Mouse (Mus musculus) stomach, postnatal 0 days (tissue): ENCODE measurements around the gene Cxcl2. TPM values are rescaled to one million over a fixed set of nuclear protein-coding genes. Genes with fewer than 3 reads are reported as not detected.

Experiments
- ATAC-seq: fragments of 200-750 bp; cut with Nextera tagmentation; 2 replicates; pipeline ENCODE4 v1.8.0; 2017; ENCODE audit not compliant: low FRiP score, low TSS enrichment
- DNase-seq: peaks from one replicate; pipeline ENCODE4 v3.0.0-alpha.2; 2016; ENCODE audit warnings: low spot score
- H3K27ac ChIP-seq: fragments of 300-500 bp; sonication (generic); replicated peaks from 2 replicates; pipeline ENCODE4 v1.5.1; 2014; ENCODE audit warnings: mild to moderate bottlenecking, control low read depth
- H3K27me3 ChIP-seq: fragments of 300-500 bp; sonication (generic); 2 replicates; pipeline ENCODE4 v1.6.1; 2014; ENCODE audit warnings: low read length; ENCODE audit not compliant: control insufficient read depth, insufficient read depth
- H3K36me3 ChIP-seq: fragments of 300-500 bp; sonication (generic); 2 replicates; pipeline ENCODE4 v1.6.1; 2014; ENCODE audit warnings: low read length, mixed read lengths; ENCODE audit not compliant: control insufficient read depth, insufficient read depth
- H3K4me1 ChIP-seq: fragments of 300-500 bp; sonication (generic); replicated peaks from 2 replicates; pipeline ENCODE4 v1.6.1; 2014; ENCODE audit warnings: antibody characterized with exemption; ENCODE audit not compliant: control insufficient read depth, insufficient read depth
- H3K4me2 ChIP-seq: fragments of 300-500 bp; sonication (generic); replicated peaks from 2 replicates; pipeline ENCODE4 v1.6.1; 2014; ENCODE audit warnings: low read depth, mild to moderate bottlenecking, control low read depth, moderate library complexity
- H3K4me3 ChIP-seq: fragments of 300-500 bp; sonication (generic); 2 replicates; pipeline ENCODE4 v1.5.1; 2014; ENCODE audit warnings: low read depth, low read length, control low read depth
- H3K9ac ChIP-seq: fragments of 300-500 bp; sonication (generic); 2 replicates; pipeline ENCODE4 v1.6.1; 2014; ENCODE audit warnings: mild to moderate bottlenecking, low read length, control low read depth, mixed read lengths
- H3K9me3 ChIP-seq: fragments of 300-500 bp; sonication (generic); 2 replicates; pipeline ENCODE4 v1.6.1; 2016; ENCODE audit warnings: low read length; ENCODE audit not compliant: control insufficient read depth
- CTCF ChIP-seq: IDR thresholded peaks from 2 replicates; pipeline ENCODE4 v1.5.1; 2016; ENCODE audit warnings: antibody characterized with exemption, low read depth, mild to moderate bottlenecking, moderate library complexity
- EP300 ChIP-seq: optimal IDR thresholded peaks from 2 replicates; pipeline ENCODE3; 2016; ENCODE audit warnings: antibody characterized with exemption
- WGBS: fragments of 180-500 bp; shearing (Covaris S2); extraction: QIAGEN DNeasy Blood & Tissue Kit; methylation state at CpG from one replicate; pipeline ENCODE4 v1.1.7; 2014; 5-methylcytosine and 5-hydroxymethylcytosine counted together
- polyA plus RNA-seq: library from polyadenylated mRNA; unstranded; fragments of >200 nt; fragmentation: Nextera tagmentation; extraction: Ambion mirVana; gene quantifications from 2 replicates; pipeline ENCODE4 v1.2.1, GENCODE M21; 2015

Cxcl2 gene
- polyA plus RNA-seq, 1 experiment from 2014 or later: 0.16 TPM

DNA sequence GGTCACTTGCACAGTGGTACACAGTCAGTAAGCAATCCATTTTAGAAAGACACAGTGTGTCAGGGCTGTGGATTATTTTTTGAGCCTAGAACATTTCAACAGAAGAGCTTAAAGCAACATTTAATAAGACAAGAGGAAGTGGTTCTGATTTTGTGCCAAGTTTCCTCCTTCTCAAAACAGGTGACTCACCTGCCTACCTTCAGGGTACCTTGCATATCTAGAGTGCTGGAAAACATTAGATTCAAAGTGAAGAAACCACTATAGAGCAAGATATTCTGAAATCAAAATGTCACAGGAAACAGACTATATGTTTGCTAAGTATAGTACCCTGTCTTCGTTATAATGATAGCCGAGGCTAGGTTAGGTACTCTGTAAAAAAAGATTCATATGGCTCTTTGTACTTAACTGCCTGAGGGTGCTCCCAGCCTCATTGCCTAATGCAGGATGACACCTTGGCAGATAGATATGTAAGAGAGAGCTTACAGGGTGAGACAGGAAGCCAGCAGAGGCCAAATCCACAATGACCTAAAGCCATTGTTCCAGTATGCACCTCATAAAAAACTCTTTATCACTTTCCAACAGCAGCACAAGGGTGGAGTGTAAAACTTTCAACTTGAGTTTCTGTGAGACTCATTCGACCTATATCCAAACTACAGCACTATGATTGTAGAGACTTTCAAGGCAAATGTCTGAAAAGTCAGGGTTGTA is 24.2 kb upstream of the Cxcl2 start:
- Histone ChIP-seq H3K4me1 (no peaks in the 10 kb centered on the region; the same call in 1 of the 2 replicates), H3K36me3 (no peaks in the 10 kb centered on the region), H3K9me3 (no peaks in the 10 kb centered on the region), H3K4me2 (no peak overlapping the region), H3K27ac (no peak overlapping the region), H3K4me3 (no peak overlapping the region), H3K27me3 (no peaks in the 10 kb centered on the region), H3K9ac (no peak overlapping the region)
- 67% methylated on average over 3 of the region's 3 CpGs for WGBS
- no peak for DNase-seq
- TF ChIP-seq CTCF: no peak
- TF ChIP-seq EP300: no peak
- no peak for ATAC-seq

DNA sequence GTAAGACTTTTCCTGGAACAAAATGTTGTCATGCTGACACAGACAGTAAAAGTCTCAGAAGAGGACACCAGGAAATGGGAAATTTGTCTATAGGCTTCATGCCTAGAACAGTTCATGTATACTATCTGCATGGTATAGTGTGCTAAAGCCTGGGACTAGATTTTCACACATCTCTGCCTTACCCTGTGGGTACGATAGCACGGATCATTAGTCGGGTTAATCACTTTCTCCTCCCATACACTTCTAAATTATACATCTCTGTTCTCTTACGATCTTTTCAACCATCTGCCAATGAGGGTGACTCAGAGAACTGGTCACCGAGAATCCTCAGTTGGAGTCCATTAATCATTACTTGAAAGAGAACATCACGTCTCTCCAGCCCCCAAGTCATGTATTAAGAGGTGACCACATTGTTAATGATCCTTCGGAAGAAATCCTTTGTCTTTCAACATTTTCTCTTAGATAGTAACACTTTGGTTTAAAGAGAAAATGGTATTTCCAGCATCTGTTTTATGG is 23.3 kb upstream of the Cxcl2 start:
- no peak overlapping the region for H3K9ac ChIP-seq
- TF ChIP-seq CTCF (no peak), EP300 (no peak)
- H3K9me3 ChIP-seq: no peaks in the 10 kb centered on the region
- no peak overlapping the region for H3K27ac ChIP-seq
- no peak overlapping the region for H3K4me2 ChIP-seq
- DNase-seq (no peak), ATAC-seq (no peak)
- H3K27me3 ChIP-seq: no peaks in the 10 kb centered on the region
- no peaks in the 10 kb centered on the region; the same call in 1 of the 2 replicates for H3K4me1 ChIP-seq
- WGBS: 80% methylated on average over 7 of the region's 7 CpGs
- no peak overlapping the region for H3K4me3 ChIP-seq
- H3K36me3 ChIP-seq: no peaks in the 10 kb centered on the region

DNA sequence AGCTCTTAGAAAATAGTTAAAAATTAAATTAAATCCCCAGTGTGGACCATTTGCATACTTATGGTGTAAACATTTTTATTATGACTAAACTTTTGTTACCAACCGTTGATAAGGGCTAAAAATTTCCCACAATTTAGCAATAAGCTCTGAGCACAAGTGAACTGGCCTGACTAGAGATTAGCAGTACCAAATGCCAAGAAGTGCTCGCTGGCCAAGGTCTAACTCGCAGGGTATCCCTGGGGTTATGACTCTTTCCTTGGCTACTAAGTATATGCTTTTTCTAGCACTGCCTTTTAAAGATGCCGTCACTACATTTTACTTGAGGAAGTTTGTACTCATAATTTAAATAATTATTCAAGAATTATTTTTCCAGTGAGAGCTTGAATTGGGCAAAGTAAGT is 22.6 kb upstream of the Cxcl2 start:
- Histone ChIP-seq H3K4me3 (no peak overlapping the region), H3K27ac (no peak overlapping the region), H3K36me3 (no peaks in the 10 kb centered on the region), H3K9me3 (no peaks in the 10 kb centered on the region), H3K27me3 (no peaks in the 10 kb centered on the region), H3K4me2 (no peak overlapping the region), H3K4me1 (no peaks in the 10 kb centered on the region; the same call in 1 of the 2 replicates), H3K9ac (no peak overlapping the region)
- no peak for TF ChIP-seq CTCF
- TF ChIP-seq EP300: no peak
- ATAC-seq: no peak
- DNase-seq: no peak
- 77% methylated on average over 4 of the region's 4 CpGs for WGBS

GRCm38 (mm10) chr5:90881682-90882081 is 22.0 kb upstream of the Cxcl2 start:
- 82% methylated on average over 5 of the region's 5 CpGs for WGBS
- TF ChIP-seq EP300: no peak
- TF ChIP-seq CTCF: no peak
- ATAC-seq: no peak

DNA sequence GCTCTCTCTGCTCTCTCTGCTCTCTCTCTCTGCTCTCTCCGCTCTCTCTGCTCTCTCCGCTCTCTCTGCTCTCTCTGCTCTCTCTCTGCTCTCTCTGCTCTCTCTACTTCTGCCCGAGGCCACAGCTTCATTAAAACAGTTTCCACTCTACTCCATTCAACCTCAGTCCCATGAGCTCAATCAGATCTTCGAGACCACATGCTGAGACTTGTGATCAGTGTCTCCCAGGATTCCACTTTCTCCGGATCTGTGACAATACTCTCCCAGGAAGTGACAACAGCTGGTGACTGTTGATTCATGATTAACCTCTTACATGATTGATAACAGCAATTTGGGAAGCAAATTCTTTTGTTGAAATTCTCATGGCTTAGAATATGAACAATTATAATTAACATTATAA is 21.5 kb upstream of the Cxcl2 start:
- no peaks in the 10 kb centered on the region for H3K4me1 ChIP-seq
- H3K36me3 ChIP-seq: no peaks in the 10 kb centered on the region
- WGBS: 79% methylated on average over 5 of the region's 5 CpGs
- DNase-seq (no peak), ATAC-seq (no peak)
- TF ChIP-seq EP300 (no peak), CTCF (no peak)
- H3K9ac ChIP-seq: no peak overlapping the region
- H3K27ac ChIP-seq: no peak overlapping the region
- no peaks in the 10 kb centered on the region for H3K27me3 ChIP-seq
- H3K4me2 ChIP-seq: no peak overlapping the region
- H3K9me3 ChIP-seq: no peaks in the 10 kb centered on the region
- H3K4me3 ChIP-seq: no peak overlapping the region

More at GRCm38 (mm10) chr5:90881682-90882081, 22.0 kb upstream of the Cxcl2 start:
- no peaks in the 10 kb centered on the region for H3K9me3 ChIP-seq
- H3K27me3 ChIP-seq: no peaks in the 10 kb centered on the region
- H3K9ac ChIP-seq: no peak overlapping the region
- no peaks in the 10 kb centered on the region for H3K36me3 ChIP-seq
- H3K4me1 ChIP-seq: no peaks in the 10 kb centered on the region; the same call in 1 of the 2 replicates
- H3K4me3 ChIP-seq: no peak overlapping the region
- H3K4me2 ChIP-seq: no peak overlapping the region
- no peak for DNase-seq
- no peak overlapping the region for H3K27ac ChIP-seq

GRCm38 (mm10) chr5:90884628-90885242 is 18.9 kb upstream of the Cxcl2 start:
- no peak for DNase-seq
- Histone ChIP-seq H3K27ac (no peak overlapping the region), H3K36me3 (no peaks in the 10 kb centered on the region), H3K9me3 (no peaks in the 10 kb centered on the region), H3K27me3 (no peaks in the 10 kb centered on the region), H3K4me1 (no peaks in the 10 kb centered on the region), H3K4me3 (no peak overlapping the region), H3K9ac (no peak overlapping the region), H3K4me2 (no peak overlapping the region)
- TF ChIP-seq EP300: no peak
- TF ChIP-seq CTCF: no peak
- 51% methylated on average over 2 of the region's 2 CpGs for WGBS
- ATAC-seq: no peak
